Mouse (Mus musculus): ENCODE measurements around the gene Smn1. TPM values are rescaled to one million over a fixed set of nuclear protein-coding genes. Genes with fewer than 3 reads are reported as not detected.

The Smn1 gene
- total RNA-seq (2023): 89.4 TPM

GRCm38 (mm10) chr13:100124423-100125257 is at the start of gene Smn1:
Gene Smn1 (plus strand): TSS chr13:100124852.

GRCm38 (mm10) chr13:100103748-100104254 is 20.9 kb upstream of the Smn1 start, which contains the start of gene Bdp1:
Gene Bdp1 (minus strand): TSS chr13:100104070.

GRCm38 (mm10) chr13:100107652-100108472 is 16.8 kb upstream of the Smn1 start, which contains the start of gene Serf1:
Gene Serf1 (plus strand): TSS chr13:100108012.

Other genes starting within 250 kb of the Smn1 start
- gene Cartpt, start 223.8 kb upstream of the Smn1 start, total RNA-seq (2023): not detected
- gene Mccc2, start 109.2 kb upstream of the Smn1 start, total RNA-seq (2023): 15.5 TPM
- 73.7 TPM for gene Bdp1, start 20.8 kb upstream of the Smn1 start, total RNA-seq (2023)
- gene Serf1, start 16.8 kb upstream of the Smn1 start, total RNA-seq (2023): 1.1 TPM
- 2.7 TPM for gene Naip2, start 77.2 kb downstream of the Smn1 start, total RNA-seq (2023)
- 1.4 TPM for gene Naip5, start 121.5 kb downstream of the Smn1 start, total RNA-seq (2023)
- gene Naip6, start 192.8 kb downstream of the Smn1 start, total RNA-seq (2023): 0.64 TPM

All from CD4-positive naive resting alpha-beta T cell, adult 76 days (primary cell).